Mouse (Mus musculus): ENCODE data around the gene Atp6v0d1.
"Not testable (repeated sequence)": the region's sequence is repeated elsewhere in the genome, so short reads cannot be mapped to it uniquely, and the experiment has no call there.

The Atp6v0d1 gene

GRCm38 (mm10) chr8:105573427-105573826 is 7.6 kb upstream of the Atp6v0d1 start:
- no peak for DNase-seq

- no peak for DNase-seq
Measured at GRCm38 (mm10) chr8:105571810-105572209, 6.0 kb upstream of the Atp6v0d1 start.

- DNase-seq, result no peak
Measured at GRCm38 (mm10) chr8:105566703-105567595, 1.1 kb upstream of the Atp6v0d1 start.

GRCm38 (mm10) chr8:105565401-105565881 is 406 bp downstream of the Atp6v0d1 start:
- no peak for DNase-seq

GRCm38 (mm10) chr8:105564573-105565229 is 1.1 kb downstream of the Atp6v0d1 start:
- DNase-seq, result not testable (repeated sequence)

GRCm38 (mm10) chr8:105563871-105564270 is 2.0 kb downstream of the Atp6v0d1 start:
- no peak for DNase-seq

GRCm38 (mm10) chr8:105562863-105563262 is 3.0 kb downstream of the Atp6v0d1 start:
- no peak for DNase-seq

- DNase-seq, result no peak
Measured at GRCm38 (mm10) chr8:105555230-105555629, 10.6 kb downstream of the Atp6v0d1 start.

- DNase-seq, result peak; percentile 40
Measured at GRCm38 (mm10) chr8:105554087-105554486, 11.8 kb downstream of the Atp6v0d1 start.

- no peak for DNase-seq
Measured at GRCm38 (mm10) chr8:105552824-105553223, 13.0 kb downstream of the Atp6v0d1 start.

GRCm38 (mm10) chr8:105552032-105552431 is 13.8 kb downstream of the Atp6v0d1 start:
- no peak for DNase-seq

GRCm38 (mm10) chr8:105550083-105550482 is 15.8 kb downstream of the Atp6v0d1 start:
- DNase-seq, result no peak

GRCm38 (mm10) chr8:105549506-105549905 is 16.3 kb downstream of the Atp6v0d1 start:
- DNase-seq, result no peak

GRCm38 (mm10) chr8:105546384-105547350 is 19.2 kb downstream of the Atp6v0d1 start:
- no peak for DNase-seq

- DNase-seq, result no peak
Measured at GRCm38 (mm10) chr8:105545249-105545648, 20.6 kb downstream of the Atp6v0d1 start.

- DNase-seq, result no peak
Measured at GRCm38 (mm10) chr8:105544544-105545205, 21.2 kb downstream of the Atp6v0d1 start.

- DNase-seq, result no peak
Measured at GRCm38 (mm10) chr8:105543703-105544102, 22.1 kb downstream of the Atp6v0d1 start.

- no peak for DNase-seq
Measured at GRCm38 (mm10) chr8:105542808-105543207, 23.0 kb downstream of the Atp6v0d1 start.

GRCm38 (mm10) chr8:105542032-105542656 is 23.7 kb downstream of the Atp6v0d1 start:
- DNase-seq, result no peak

GRCm38 (mm10) chr8:105538940-105539339 is 26.9 kb downstream of the Atp6v0d1 start:
- DNase-seq, result no peak

GRCm38 (mm10) chr8:105537011-105537677 is 28.7 kb downstream of the Atp6v0d1 start:
- no peak for DNase-seq

Data from layer of hippocampus, adult 9-11 months (tissue).